Mouse (Mus musculus) cortical plate, adult 2 months (tissue): ENCODE data around the gene Kbtbd6.

Experiments used
- CTCF ChIP-seq: fragments of 200-500 bp; IDR thresholded peaks from 2 replicates; pipeline ENCODE4 v1.5.1; 2011; ENCODE audit warnings: mild to moderate bottlenecking, control low read depth, low read length; ENCODE audit not compliant: insufficient read depth; ENCODE audit errors: extremely low read depth
- POLR2A ChIP-seq: fragments of 200-500 bp; IDR thresholded peaks from 2 replicates; pipeline ENCODE4 v1.6.1; 2011; ENCODE audit warnings: mild to moderate bottlenecking, low read length, control low read depth; ENCODE audit not compliant: insufficient read depth; ENCODE audit errors: extremely low read depth

DNA sequence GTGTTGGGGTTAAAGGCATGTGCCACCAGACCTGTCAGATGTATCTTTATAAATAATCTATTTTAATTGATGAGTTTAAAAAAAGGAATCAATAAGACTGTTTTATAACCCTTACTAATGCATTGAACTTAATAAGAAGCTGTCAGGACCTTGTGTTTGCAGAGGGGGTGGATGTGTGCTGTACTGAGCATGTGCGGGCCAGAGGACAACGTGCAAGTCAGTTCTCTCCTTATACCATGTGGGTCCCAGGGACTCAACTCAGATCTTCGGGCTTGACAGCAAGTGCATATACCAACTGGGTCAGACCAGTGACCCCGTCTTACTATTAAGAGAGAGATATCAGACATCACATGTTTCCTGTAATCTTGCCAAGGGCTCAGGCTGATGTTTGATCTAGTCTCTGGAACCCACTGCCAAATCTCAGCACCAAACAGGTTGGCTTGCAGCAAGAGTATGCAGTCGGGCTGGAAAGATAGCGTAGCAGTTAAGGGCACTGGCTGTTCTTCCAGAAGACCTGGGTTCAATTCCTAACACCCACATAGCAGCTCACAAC, 42.3 kb upstream of the Kbtbd6 start:
- TF ChIP-seq CTCF, result no peak
- no peak for TF ChIP-seq POLR2A
